Mouse (Mus musculus) heart, embryonic 13.5 days (tissue): ENCODE data around the gene Sult1a1. TPM values are rescaled to one million over a fixed set of nuclear protein-coding genes. Genes with fewer than 3 reads are reported as not detected.

Experiments used
- polyA plus RNA-seq: library from polyadenylated mRNA; unstranded; fragments of >200 nt; fragmentation: Nextera tagmentation; extraction: Ambion mirVana; gene quantifications from 2 replicates; pipeline ENCODE4 v1.2.1, GENCODE M21; 2015

Gene Sult1a1
- polyA plus RNA-seq, 1 experiment from 2014 or later, result 6.2 TPM

Other genes starting within 250 kb of the Sult1a1 start
- 19.1 and 19.4 TPM in 2 replicates for gene Rabep2, start 247.7 kb downstream of the Sult1a1 start, polyA plus RNA-seq
- 1.3 and 2.2 TPM in 2 replicates for gene Atp2a1, start 213.3 kb downstream of the Sult1a1 start, polyA plus RNA-seq
- 40.7 and 41.2 TPM in 2 replicates for gene Sh2b1, start 201.0 kb downstream of the Sult1a1 start, polyA plus RNA-seq
- gene Tufm, start 189.1 kb downstream of the Sult1a1 start, polyA plus RNA-seq, result 160 and 181 TPM in 2 replicates
- 32.8 and 36.1 TPM in 2 replicates for gene Atxn2l, start 173.0 kb downstream of the Sult1a1 start, polyA plus RNA-seq
- 129 and 135 TPM in 2 replicates for gene Eif3c, start 110.0 kb downstream of the Sult1a1 start, polyA plus RNA-seq
- 0.15 and 0.33 TPM in 2 replicates for gene Apobr, start 91.5 kb downstream of the Sult1a1 start, polyA plus RNA-seq
- gene Cln3, start 90.6 kb downstream of the Sult1a1 start, polyA plus RNA-seq, result 19.4 and 22.1 TPM in 2 replicates
- gene Il27, start 81.5 kb downstream of the Sult1a1 start, polyA plus RNA-seq, result not detected in 2 replicates
- 6.2 and 9.3 TPM in 2 replicates for gene Nupr1, start 45.6 kb downstream of the Sult1a1 start, polyA plus RNA-seq
- gene Sgf29, start 27.1 kb downstream of the Sult1a1 start, polyA plus RNA-seq, result 27.7 and 28.8 TPM in 2 replicates
- gene Bola2, start 19.0 kb upstream of the Sult1a1 start, polyA plus RNA-seq, result 109 and 124 TPM in 2 replicates
- 6.9 and 7.1 TPM in 2 replicates for gene Slx1b, start 19.4 kb upstream of the Sult1a1 start, polyA plus RNA-seq
- gene Coro1a, start 31.4 kb upstream of the Sult1a1 start, polyA plus RNA-seq, result 11.8 and 16.6 TPM in 2 replicates
- gene Mapk3, start 83.2 kb upstream of the Sult1a1 start, polyA plus RNA-seq, result 57.5 and 65.5 TPM in 2 replicates
- 1.2 and 1.4 TPM in 2 replicates for gene Gdpd3, start 89.9 kb upstream of the Sult1a1 start, polyA plus RNA-seq
- gene Ypel3, start 100.5 kb upstream of the Sult1a1 start, polyA plus RNA-seq, result 79.1 and 86.2 TPM in 2 replicates
- gene Tbx6, start 105.1 kb upstream of the Sult1a1 start, polyA plus RNA-seq, result 0.32 and 0.33 TPM in 2 replicates
- gene Ppp4c, start 116.1 kb upstream of the Sult1a1 start, polyA plus RNA-seq, result 151 and 166 TPM in 2 replicates
- gene Fam57b, start 121.2 kb upstream of the Sult1a1 start, polyA plus RNA-seq, result 0.29 and 0.32 TPM in 2 replicates
- not detected in 2 replicates for gene 4930451I11Rik, start 155.2 kb upstream of the Sult1a1 start, polyA plus RNA-seq
- gene Doc2a, start 171.0 kb upstream of the Sult1a1 start, polyA plus RNA-seq, result 0.15 and 0.17 TPM in 2 replicates
- gene Hirip3, start 185.5 kb upstream of the Sult1a1 start, polyA plus RNA-seq, result 18.8 and 23.1 TPM in 2 replicates
- 55.6 and 55.8 TPM in 2 replicates for gene Ino80e, start 185.9 kb upstream of the Sult1a1 start, polyA plus RNA-seq
- gene Taok2, start 208.3 kb upstream of the Sult1a1 start, polyA plus RNA-seq, result 31.8 and 32.1 TPM in 2 replicates
- gene Tmem219, start 246.5 kb upstream of the Sult1a1 start, polyA plus RNA-seq, result 20.4 and 21.5 TPM in 2 replicates